Mouse (Mus musculus): ENCODE measurements at regions not wholly inside any gene's neighbourhood (a gene's known extent, or its start where the extent isn't known, plus 50 kb on each side); places are given as distances from the start of the nearest gene placed in this dataset.

GRCm38 (mm10) chr16:42782091-42782679 is 93.5 kb upstream of the Zbtb20 start:
- TF ChIP-seq CTCF (IDR thresholded peaks at IDR 0.05; ENCODE audit: borderline replicate concordance, insufficient read depth, low read length) (no peak), POLR2A (IDR thresholded peaks at IDR 0.05; ENCODE audit: low read depth, low read length) (no peak)
